Mouse (Mus musculus) gastrocnemius, adult 18-20 months (tissue): ENCODE results near the gene Fam124a. TPM values are rescaled to one million over a fixed set of nuclear protein-coding genes. Genes with fewer than 3 reads are reported as not detected.
"Not testable (repeated sequence)": the region's sequence is repeated elsewhere in the genome, so short reads cannot be mapped to it uniquely, and the experiment has no call there.

Source experiments
- DNase-seq: peaks from one replicate; pipeline ENCODE4 v3.0.0; 2021; ENCODE audit warnings: low spot score
- long read RNA-seq, 2 experiments: library from polyadenylated mRNA; stranded (forward); transcript quantifications; one replicate each; pipeline ENCODE4 v2.0.0; 2021
- total RNA-seq, 2 experiments: library from RNA; stranded (reverse); gene quantifications; 2 replicates each; pipeline ENCODE4 v1.2.3; 2021

Fam124a gene
- total RNA-seq: 1 to 10 TPM; 2.2 to 2.9 TPM
- long read RNA-seq, experiment 1: 0 reads
- long read RNA-seq, experiment 2: 0 reads

- DNase-seq: peak; percentile 52
Measured at GRCm38 (mm10) chr14:62555309-62555829, at the start of gene Fam124a. Gene Fam124a (plus strand): TSS chr14:62555737.

- DNase-seq: no peak
Measured at GRCm38 (mm10) chr14:62506261-62506660, 49.3 kb upstream of the Fam124a start.

GRCm38 (mm10) chr14:62509350-62509749 is 46.2 kb upstream of the Fam124a start:
- peak; percentile 70 for DNase-seq

GRCm38 (mm10) chr14:62512845-62513244 is 42.7 kb upstream of the Fam124a start:
- no peak for DNase-seq

- DNase-seq: no peak
Measured at GRCm38 (mm10) chr14:62530951-62531350, 24.6 kb upstream of the Fam124a start.

GRCm38 (mm10) chr14:62536127-62536526 is 19.4 kb upstream of the Fam124a start:
- peak; percentile 41 for DNase-seq

- peak; percentile 16 for DNase-seq
Measured at GRCm38 (mm10) chr14:62536988-62537387, 18.5 kb upstream of the Fam124a start.

- peak; percentile 16 for DNase-seq
Measured at GRCm38 (mm10) chr14:62539834-62540233, 15.7 kb upstream of the Fam124a start.

GRCm38 (mm10) chr14:62541751-62542150 is 13.8 kb upstream of the Fam124a start:
- peak; percentile 40 for DNase-seq

- DNase-seq: no peak
Measured at GRCm38 (mm10) chr14:62546296-62546695, 9.2 kb upstream of the Fam124a start.

- no peak for DNase-seq
Measured at GRCm38 (mm10) chr14:62546746-62547145, 8.8 kb upstream of the Fam124a start.

- DNase-seq: no peak
Measured at GRCm38 (mm10) chr14:62550121-62550520, 5.4 kb upstream of the Fam124a start.

GRCm38 (mm10) chr14:62552771-62553170 is 2.8 kb upstream of the Fam124a start:
- DNase-seq: no peak

- DNase-seq: no peak
Measured at GRCm38 (mm10) chr14:62553786-62554185, 1.8 kb upstream of the Fam124a start.

- peak; percentile 15 for DNase-seq
Measured at GRCm38 (mm10) chr14:62555840-62556810, 588 bp downstream of the Fam124a start.

GRCm38 (mm10) chr14:62557111-62557510 is 1.6 kb downstream of the Fam124a start:
- DNase-seq: no peak

GRCm38 (mm10) chr14:62561875-62562748 is 6.6 kb downstream of the Fam124a start:
- DNase-seq: no peak

GRCm38 (mm10) chr14:62563679-62564078 is 8.1 kb downstream of the Fam124a start:
- DNase-seq: no peak

GRCm38 (mm10) chr14:62566821-62567220 is 11.3 kb downstream of the Fam124a start, which contains the start of gene Gm4131:
Gene Gm4131 (minus strand): TSS chr14:62566921.
- DNase-seq: not testable (repeated sequence)

GRCm38 (mm10) chr14:62569463-62569862 is 13.9 kb downstream of the Fam124a start:
- no peak for DNase-seq

- DNase-seq: peak; percentile 12
Measured at GRCm38 (mm10) chr14:62570299-62570698, 14.8 kb downstream of the Fam124a start.

- DNase-seq: no peak
Measured at GRCm38 (mm10) chr14:62573454-62573853, 17.9 kb downstream of the Fam124a start.
